Mouse (Mus musculus) left cerebral cortex, postnatal 36 days (tissue): ENCODE data around the gene Cox4i1. TPM values are rescaled to one million over a fixed set of nuclear protein-coding genes. Genes with fewer than 3 reads are reported as not detected.

ENCODE experiments used
- DNase-seq, 2 experiments: peaks; one replicate each; pipeline ENCODE4 v3.0.0; 2021 to 2022; ENCODE audit warnings: low spot score in 2 of 2, mixed read lengths in 1 of 2
- intact Hi-C: fragments of 180-260 bp; cut with DNase I; formaldehyde crosslinking; loops from one replicate; pipeline ENCODE4 v1.15.1; 2025
- total RNA-seq, 2 experiments: library from RNA; stranded (reverse); gene quantifications; 2 replicates each; pipeline ENCODE4 v1.2.3; 2021

The Cox4i1 gene
- total RNA-seq, 2 experiments from 2014 or later: 1,069 to 1,237 TPM

DNA sequence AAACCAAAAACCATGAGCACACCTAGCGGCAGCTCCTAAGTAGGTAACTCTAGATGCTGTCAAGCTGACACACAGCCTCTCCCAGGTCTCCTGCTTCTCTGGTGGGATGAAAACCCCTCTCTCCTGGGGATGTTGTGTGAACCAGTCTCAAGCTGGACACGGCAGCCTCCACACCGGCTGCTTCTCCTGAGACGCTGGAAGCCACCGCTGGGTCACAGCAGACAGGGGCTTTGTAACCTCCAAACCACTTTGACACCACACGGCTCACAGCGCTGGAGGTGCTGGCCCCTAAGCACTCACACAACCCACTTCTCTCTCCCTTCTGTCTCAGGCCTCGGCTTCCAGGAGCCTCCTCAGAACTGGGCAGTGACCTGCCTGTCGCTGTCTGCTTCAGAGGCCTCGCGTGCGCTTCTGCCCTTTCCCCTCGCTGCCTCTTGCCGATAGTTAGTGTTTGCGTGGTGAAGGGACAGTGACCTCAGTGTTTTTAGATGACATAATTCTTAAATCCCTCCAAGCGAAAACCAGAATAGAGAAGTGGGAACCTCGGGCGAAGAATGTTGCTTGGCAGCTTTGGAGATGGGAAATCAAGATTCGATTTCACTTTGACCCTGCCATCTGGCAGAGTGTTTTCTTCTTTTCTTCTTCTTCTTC is 51.7 kb downstream of the Cox4i1 start:
- DNase-seq: no peak
- intact Hi-C loops: no loop called here

DNA sequence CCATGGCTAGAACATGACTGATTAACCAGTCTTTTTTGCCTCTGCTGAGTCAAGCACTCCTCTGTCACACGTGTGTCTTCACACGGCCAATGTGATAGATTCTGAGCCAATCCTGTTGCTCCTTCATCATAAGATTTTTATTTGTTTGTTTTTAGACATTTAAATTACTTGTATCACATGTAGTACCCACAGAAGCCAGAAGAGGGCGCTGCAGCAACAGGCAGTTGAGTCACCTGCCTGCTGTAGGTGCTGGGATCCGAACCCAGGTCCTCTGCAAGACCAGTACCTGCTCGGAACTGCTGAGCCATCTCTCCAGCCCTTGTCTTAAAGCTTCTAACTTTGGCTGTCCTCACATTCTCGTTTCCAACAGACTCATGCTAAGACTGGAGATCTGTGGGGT is 55.0 kb downstream of the Cox4i1 start:
- intact Hi-C loops: no loop called here
- no peak for DNase-seq

Other genes with a start within 250 kb of the Cox4i1 start
- gene Gins2, start 78.9 kb upstream of the Cox4i1 start, total RNA-seq: 1 to 10 TPM in 1 of 2 experiments, under 1 TPM in 1; 0.74 to 1.8 TPM
- 10 to 100 TPM in 1 of 2 experiments, 1 to 10 TPM in 1; 9.4 to 13.4 TPM for gene 1190005I06Rik, start 20.6 kb upstream of the Cox4i1 start, total RNA-seq
- under 1 TPM in 1 of 2 experiments, not detected in 1; 0.95 TPM for gene Gm27021, start 143 bp upstream of the Cox4i1 start, total RNA-seq
- 10 to 100 TPM; 66.4 to 67.2 TPM for gene Emc8, start 351 bp downstream of the Cox4i1 start, total RNA-seq
- gene Irf8, start 68.1 kb downstream of the Cox4i1 start, total RNA-seq: 1 to 10 TPM; 5.2 to 5.5 TPM